22 mouse cellular contexts compared by ENCODE assay signal in genomic region chr3:138471066-138471465, GRCm38 (mm10). TPM values are rescaled to one million over a fixed set of nuclear protein-coding genes. Genes with fewer than 3 reads are reported as not detected.
"Had no signal": no experiment of that assay in that cellular context is flagged by ENCODE, and none has a peak within 500 bp of the region (broad histone marks: within the 10 kb centered on the region; RNA-seq: fewer than 3 reads in every experiment).

No protein-coding gene starts in this region.

- H3K27ac ChIP-seq: midbrain, embryonic 13.5 days; midbrain, embryonic 15.5 days; neural tube, embryonic 12.5 days; stomach, embryonic 15.5 days; stomach, postnatal 0 days had no signal

- H3K4me2 ChIP-seq: lung, embryonic 14.5 days; midbrain, embryonic 11.5 days; midbrain, embryonic 13.5 days; midbrain, embryonic 15.5 days; neural tube, embryonic 12.5 days; stomach, embryonic 15.5 days had no signal

- H3K4me1 ChIP-seq: midbrain, embryonic 13.5 days; midbrain, embryonic 15.5 days; neural tube, embryonic 12.5 days; stomach, embryonic 15.5 days had no signal

- H3K9me3 ChIP-seq: megakaryocyte, embryonic 14.5 days; midbrain, embryonic 13.5 days; midbrain, embryonic 15.5 days; neural tube, embryonic 12.5 days; stomach, embryonic 15.5 days had no signal

- H3K27me3 ChIP-seq: megakaryocyte, embryonic 14.5 days; midbrain, embryonic 13.5 days; midbrain, embryonic 15.5 days; neural tube, embryonic 12.5 days; stomach, embryonic 15.5 days had no signal

- DNase-seq: lung, adult 18-20 months; lung, embryonic 14.5 days; lung, postnatal 10 days; lung, postnatal 4 days; right cerebral cortex, postnatal 14 days; thymus, adult 2 months; thymus, postnatal 25 days; thymus, postnatal 4 days had no signal

- H3K9ac ChIP-seq: lung, embryonic 14.5 days; midbrain, embryonic 13.5 days; midbrain, embryonic 15.5 days; neural tube, embryonic 12.5 days; stomach, embryonic 15.5 days had no signal

- ATAC-seq: midbrain, embryonic 13.5 days; midbrain, embryonic 15.5 days had no signal

- H3K4me3 ChIP-seq: megakaryocyte, embryonic 14.5 days; midbrain, embryonic 13.5 days; midbrain, embryonic 15.5 days; neural tube, embryonic 12.5 days; stomach, embryonic 15.5 days had no signal

RNA-seq across cellular contexts. Expression of gene Adh4, which starts 55.8 kb away (rescaled TPM):
- total RNA-seq: midbrain, postnatal 0 days; monocyte, adult 5-6 weeks; neutrophil, adult 5-6 weeks had no signal
- polyA plus RNA-seq: lung, embryonic 14.5 days; lung, embryonic 16.5 days; midbrain, embryonic 11.5 days; midbrain, embryonic 13.5 days; midbrain, embryonic 15.5 days; midbrain, postnatal 0 days; neural tube, embryonic 12.5 days; neural tube, embryonic 14.5 days; spleen, adult 2 months; stomach, embryonic 15.5 days; stomach, postnatal 0 days; thymus, adult 2 months; urinary bladder, adult 2 months had no signal
